Mouse (Mus musculus) E14TG2a.4 (cell line): ENCODE measurements around the gene Maml3.

Experiments used
- CTCF ChIP-seq: conservative IDR thresholded peaks from 2 replicates; pipeline ENCODE4 v1.5.1; 2014; ENCODE audit warnings: low read length
- NANOG ChIP-seq: IDR thresholded peaks from 2 replicates; pipeline ENCODE4 v1.6.1; 2014; ENCODE audit warnings: borderline replicate concordance, low read length, mixed read lengths

GRCm38 (mm10) chr3:51963151-51963791, 141.6 kb downstream of the Maml3 start:
- TF ChIP-seq CTCF (no peak), NANOG (no peak)
